Mouse (Mus musculus): ENCODE measurements around the gene B3galnt2. TPM values are rescaled to one million over a fixed set of nuclear protein-coding genes. Genes with fewer than 3 reads are reported as not detected.
"Not testable (repeated sequence)": the region's sequence is repeated elsewhere in the genome, so short reads cannot be mapped to it uniquely, and the experiment has no call there.

The B3galnt2 gene
- polyA plus RNA-seq, 1 experiment: 46.4 TPM

DNA sequence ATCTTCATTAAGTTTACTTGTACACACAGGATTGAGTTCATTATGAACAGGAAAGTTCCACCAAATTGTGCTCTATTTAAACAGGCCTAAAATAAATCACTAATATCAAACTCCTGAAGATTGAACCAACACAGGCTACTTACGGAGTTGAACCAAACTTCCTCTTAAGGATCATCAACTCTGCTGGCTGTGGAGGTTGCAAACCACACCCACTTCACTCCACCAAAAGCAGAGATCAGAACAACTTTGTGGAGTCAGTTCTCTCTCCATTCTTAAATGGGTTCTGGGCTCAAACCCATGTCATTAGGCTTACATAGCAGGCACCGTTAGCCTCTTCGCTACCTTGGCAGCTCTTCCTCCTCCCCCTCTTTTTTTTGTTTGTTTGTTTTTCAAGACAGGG, 64.6 kb downstream of the B3galnt2 start:
- no peaks in the 10 kb centered on the region for H3K4me1 ChIP-seq (ENCODE audit: control insufficient read depth, insufficient read depth, low read length)
- DNase-seq: no peak
- TF ChIP-seq POLR2A (IDR thresholded peaks at IDR 0.05; ENCODE audit: borderline replicate concordance, extremely low read depth, low read depth, low read length) (no peak), CTCF (IDR thresholded peaks at IDR 0.05; ENCODE audit: insufficient read depth, low read length) (no peak)
- no peak overlapping the region for H3K4me3 ChIP-seq (replicated peaks; ENCODE audit: extremely low read depth, low read depth, low read length)
- 89% methylated on average over 3 of the region's 3 CpGs for WGBS

DNA sequence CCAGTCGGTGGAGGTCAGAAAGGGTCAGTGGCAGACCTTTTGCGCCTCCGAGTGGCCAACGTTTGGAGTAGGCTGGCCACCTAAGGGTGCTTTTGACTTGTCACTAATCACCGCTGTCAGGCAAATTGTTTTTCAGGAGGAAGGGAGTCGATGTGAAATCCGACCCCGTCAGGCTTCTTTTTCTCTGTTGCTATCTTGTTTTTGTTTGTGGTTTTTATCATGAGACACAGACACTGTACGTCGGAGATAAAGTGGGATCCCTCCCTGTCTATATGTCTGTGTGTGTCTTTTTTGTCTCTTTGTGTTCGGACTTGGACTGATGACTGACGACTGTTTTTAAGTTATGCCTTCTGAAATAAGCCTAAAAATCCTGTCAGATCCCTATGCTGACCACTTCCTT, 67.1 kb downstream of the B3galnt2 start:
- not testable (repeated sequence) for H3K4me1 ChIP-seq (ENCODE audit: control insufficient read depth, insufficient read depth, low read length); H3K4me3 ChIP-seq (replicated peaks; ENCODE audit: extremely low read depth, low read depth, low read length); DNase-seq
- WGBS: 60% methylated on average over 11 of the region's 12 CpGs

DNA sequence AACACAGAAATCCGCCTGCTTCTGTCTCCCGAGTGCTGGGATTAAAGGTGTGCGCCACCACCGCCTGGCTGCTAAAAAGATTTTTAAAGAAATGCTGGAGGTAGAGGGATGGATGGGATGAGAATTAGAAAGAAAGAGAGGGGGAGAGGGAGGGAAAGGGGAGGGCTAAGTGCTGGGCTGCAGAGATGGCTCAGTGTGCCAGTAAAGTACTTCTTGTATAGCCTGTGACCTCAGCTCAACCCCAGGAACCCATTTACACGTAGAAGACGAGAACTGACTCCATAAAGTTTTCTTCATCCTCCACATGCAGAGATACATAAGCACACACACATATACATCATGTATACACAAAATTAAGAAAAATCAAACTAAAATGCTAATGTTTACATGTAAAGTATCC, 71.3 kb downstream of the B3galnt2 start:
- no peak for DNase-seq
- Histone ChIP-seq H3K4me3 (replicated peaks; ENCODE audit: extremely low read depth, low read depth, low read length) (no peak overlapping the region), H3K4me1 (ENCODE audit: control insufficient read depth, insufficient read depth, low read length) (no peaks in the 10 kb centered on the region)
- WGBS: 89% methylated on average over 6 of the region's 6 CpGs
- TF ChIP-seq POLR2A (IDR thresholded peaks at IDR 0.05; ENCODE audit: borderline replicate concordance, extremely low read depth, low read depth, low read length) (no peak), CTCF (IDR thresholded peaks at IDR 0.05; ENCODE audit: insufficient read depth, low read length) (no peak)

DNA sequence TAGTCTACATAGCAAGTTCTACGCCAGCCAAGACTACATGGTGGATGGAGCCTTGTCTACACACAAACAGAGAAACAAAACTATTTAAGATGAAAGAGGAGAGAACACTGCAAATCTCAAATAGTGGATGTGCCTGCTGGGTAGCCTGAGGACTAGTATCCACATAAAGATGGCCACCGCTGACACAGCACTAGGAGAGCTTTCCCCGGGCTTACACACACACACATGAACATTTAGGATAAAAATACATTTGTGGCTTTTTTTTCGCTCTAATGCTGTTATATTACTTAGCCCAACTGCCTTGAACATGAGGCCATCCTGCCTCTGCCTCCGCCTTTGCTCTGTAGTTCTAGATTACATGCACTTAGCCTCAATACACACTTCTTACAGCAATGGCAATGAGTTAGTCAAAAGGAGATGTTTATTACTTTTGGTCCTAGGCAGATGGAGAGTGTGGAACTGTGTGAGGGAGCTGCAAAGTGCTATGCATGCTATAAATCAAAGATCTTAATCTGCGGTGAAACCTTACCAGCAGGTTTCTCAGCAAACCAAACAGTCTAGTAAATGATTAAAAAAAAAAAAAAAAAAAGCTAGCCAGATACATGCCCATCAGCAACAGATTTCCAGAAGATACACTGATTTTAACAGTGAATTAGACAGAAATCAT, 72.0 kb downstream of the B3galnt2 start:
- WGBS: 92% methylated on average over 6 of the region's 6 CpGs
- TF ChIP-seq POLR2A (IDR thresholded peaks at IDR 0.05; ENCODE audit: borderline replicate concordance, extremely low read depth, low read depth, low read length) (no peak), CTCF (IDR thresholded peaks at IDR 0.05; ENCODE audit: insufficient read depth, low read length) (no peak)
- H3K4me3 ChIP-seq (replicated peaks; ENCODE audit: extremely low read depth, low read depth, low read length): no peak overlapping the region
- no peaks in the 10 kb centered on the region for H3K4me1 ChIP-seq (ENCODE audit: control insufficient read depth, insufficient read depth, low read length)
- DNase-seq: no peak

DNA sequence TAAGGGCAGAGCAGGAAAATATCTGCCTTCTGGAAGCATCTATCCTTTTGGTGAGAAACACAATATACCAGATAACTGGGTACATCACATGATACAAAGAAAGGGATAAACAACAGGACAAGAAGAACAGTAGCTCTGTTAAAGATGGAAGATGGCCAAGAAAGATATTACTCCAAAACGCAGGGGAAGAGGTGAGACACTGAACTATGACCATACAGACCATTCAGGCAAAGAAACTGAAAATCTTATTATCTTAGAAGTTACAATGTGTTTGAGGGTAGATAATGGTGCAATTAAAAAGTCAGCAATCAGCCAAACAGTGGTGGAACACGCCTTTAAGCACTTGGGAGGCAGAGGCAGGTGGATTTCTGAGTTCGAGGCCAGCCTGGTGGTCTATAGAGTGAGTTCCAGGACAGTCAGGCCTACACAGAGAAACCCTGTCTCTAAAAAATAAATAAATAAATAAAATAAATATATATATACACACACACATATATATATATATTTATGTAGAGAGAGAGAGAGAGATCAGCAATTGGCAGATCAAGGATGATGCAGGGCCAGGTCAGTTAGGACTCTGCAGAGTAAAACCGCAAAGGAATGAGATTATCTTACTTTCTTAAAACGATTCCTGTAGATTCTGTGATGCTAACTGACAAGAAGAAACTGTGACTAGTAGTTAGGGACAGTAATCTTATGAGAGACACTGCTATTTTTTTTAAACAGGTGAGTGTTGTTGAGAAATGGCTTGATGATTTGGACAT, 79.2 kb downstream of the B3galnt2 start:
- peaks cover 2% of the 10 kb centered on the region; the same call in 1 of the 2 replicates for H3K4me1 ChIP-seq (ENCODE audit: control insufficient read depth, insufficient read depth, low read length)
- DNase-seq: no peak
- WGBS: 76% methylated on average over 5 of the region's 5 CpGs
- H3K4me3 ChIP-seq (replicated peaks; ENCODE audit: extremely low read depth, low read depth, low read length): no peak overlapping the region
- TF ChIP-seq CTCF (IDR thresholded peaks at IDR 0.05; ENCODE audit: insufficient read depth, low read length): no peak
- no peak for TF ChIP-seq POLR2A (IDR thresholded peaks at IDR 0.05; ENCODE audit: borderline replicate concordance, extremely low read depth, low read depth, low read length)

DNA sequence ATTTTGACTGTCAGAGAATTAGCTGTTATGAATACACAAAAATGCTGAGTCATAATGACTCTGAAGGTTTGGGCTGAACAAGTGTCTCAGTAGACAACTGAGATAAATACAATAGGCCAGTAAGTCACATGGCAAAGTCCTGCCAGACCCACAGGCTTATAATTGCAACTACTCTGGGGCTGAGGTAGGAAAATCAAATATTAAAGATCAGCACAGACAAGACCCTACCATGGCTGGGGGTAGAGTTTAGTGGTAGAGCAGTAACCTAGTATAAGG, 79.7 kb downstream of the B3galnt2 start:
- no peak for DNase-seq
- H3K4me1 ChIP-seq (ENCODE audit: control insufficient read depth, insufficient read depth, low read length): peaks cover 2% of the 10 kb centered on the region; the same call in 1 of the 2 replicates
- no peak for TF ChIP-seq CTCF (IDR thresholded peaks at IDR 0.05; ENCODE audit: insufficient read depth, low read length)
- no peak for TF ChIP-seq POLR2A (IDR thresholded peaks at IDR 0.05; ENCODE audit: borderline replicate concordance, extremely low read depth, low read depth, low read length)
- no peak overlapping the region for H3K4me3 ChIP-seq (replicated peaks; ENCODE audit: extremely low read depth, low read depth, low read length)

DNA sequence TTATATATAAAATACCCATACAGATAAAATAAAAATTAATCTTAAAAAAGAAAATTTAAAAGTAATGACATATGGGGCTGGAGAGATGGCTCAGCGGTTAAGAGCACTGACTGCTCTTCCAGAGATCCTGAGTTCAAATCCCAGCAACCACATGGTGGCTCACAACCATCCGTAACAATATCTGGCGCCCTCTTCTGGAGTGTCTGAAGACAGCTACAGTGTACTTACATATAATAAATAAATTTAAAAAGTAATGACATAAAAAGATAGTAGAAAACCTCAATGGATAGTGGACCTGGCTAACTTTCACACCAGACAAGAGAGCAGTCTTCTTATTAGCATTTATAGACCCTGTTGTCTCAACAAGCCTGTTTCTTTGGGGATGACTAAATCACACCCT, 81.1 kb downstream of the B3galnt2 start:
- 95% methylated on average over 3 of the region's 3 CpGs for WGBS
- not testable (repeated sequence) for DNase-seq

DNA sequence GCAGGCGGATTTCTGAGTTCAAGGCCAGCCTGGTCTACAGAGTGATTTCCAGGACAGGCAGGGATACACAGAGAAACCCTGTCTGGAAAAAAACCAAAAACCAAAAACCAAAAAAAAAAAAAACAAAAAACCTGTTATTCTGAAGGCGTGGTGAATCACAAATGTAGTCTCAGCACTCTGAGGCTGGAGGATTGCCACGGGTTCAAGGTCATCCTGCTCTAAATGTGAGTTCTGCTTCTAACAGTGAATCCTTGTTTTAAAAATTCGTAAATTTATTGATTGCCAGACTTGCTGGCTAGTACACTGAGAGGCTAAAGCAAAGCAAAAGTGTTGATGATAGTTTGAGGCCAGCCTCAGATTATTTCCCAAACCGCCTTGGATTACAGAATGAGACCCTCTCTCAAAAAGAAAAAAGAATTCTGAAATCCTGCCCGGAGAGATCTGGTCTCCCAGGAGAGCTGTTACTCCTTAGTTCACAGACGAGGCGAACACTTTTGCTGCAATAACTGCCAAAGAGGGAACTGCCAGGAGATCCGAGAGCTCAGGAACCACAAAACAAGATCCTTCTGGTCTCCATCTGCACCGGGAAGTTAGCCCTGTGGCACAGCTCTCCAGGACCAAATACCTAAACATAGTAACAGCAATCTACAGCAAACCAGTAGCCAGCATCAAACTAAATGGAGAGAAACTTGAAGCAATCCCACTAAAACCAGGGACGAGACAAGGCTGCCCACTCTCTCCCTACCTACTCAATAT, 81.8 kb downstream of the B3galnt2 start:
- TF ChIP-seq CTCF (IDR thresholded peaks at IDR 0.05; ENCODE audit: insufficient read depth, low read length): no peak
- TF ChIP-seq POLR2A (IDR thresholded peaks at IDR 0.05; ENCODE audit: borderline replicate concordance, extremely low read depth, low read depth, low read length): no peak
- DNase-seq: no peak
- WGBS: 85% methylated on average over 11 of the region's 11 CpGs
- Histone ChIP-seq H3K4me1 (ENCODE audit: control insufficient read depth, insufficient read depth, low read length) (peaks cover 6% of the 10 kb centered on the region), H3K4me3 (replicated peaks; ENCODE audit: extremely low read depth, low read depth, low read length) (no peak overlapping the region)

More for the DNA sequence above, 81.1 kb downstream of the B3galnt2 start:
- not testable (repeated sequence) for H3K4me1 ChIP-seq (ENCODE audit: control insufficient read depth, insufficient read depth, low read length); H3K4me3 ChIP-seq (replicated peaks; ENCODE audit: extremely low read depth, low read depth, low read length)

DNA sequence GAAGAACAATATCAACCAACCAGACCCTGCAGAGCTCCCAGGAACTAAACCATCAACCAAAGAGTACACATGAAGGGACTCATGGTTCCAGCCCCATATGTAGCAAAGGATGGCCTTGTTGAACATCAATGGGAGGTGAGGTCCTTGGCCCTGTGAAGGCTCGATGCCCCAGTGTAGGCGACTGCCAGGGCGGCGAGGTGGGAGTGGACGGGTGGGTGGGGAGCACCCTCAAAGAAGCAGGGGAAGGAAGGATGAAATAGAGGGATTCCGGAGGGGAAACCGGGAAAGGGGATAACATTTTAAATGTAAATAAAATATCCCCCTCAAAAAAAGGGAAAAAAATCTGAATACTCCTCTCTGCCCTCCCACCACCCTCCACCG, 84.6 kb downstream of the B3galnt2 start:
- Histone ChIP-seq H3K4me1 (ENCODE audit: control insufficient read depth, insufficient read depth, low read length) (peaks cover 4% of the 10 kb centered on the region), H3K4me3 (replicated peaks; ENCODE audit: extremely low read depth, low read depth, low read length) (peak overlapping the region; percentile 100)
- TF ChIP-seq CTCF (IDR thresholded peaks at IDR 0.05; ENCODE audit: insufficient read depth, low read length): no peak
- TF ChIP-seq POLR2A (IDR thresholded peaks at IDR 0.05; ENCODE audit: borderline replicate concordance, extremely low read depth, low read depth, low read length): no peak
- DNase-seq: no peak
- WGBS: 1% methylated on average over 8 of the region's 8 CpGs

All from lung, adult 2 months (tissue).